Comparison of ENCODE assay signal across 33 mouse cellular contexts in genomic region chr3:26552890-26553289, GRCm38 (mm10).
"Had no signal": no experiment of that assay in that cellular context is flagged by ENCODE, and none has a peak within 500 bp of the region (broad histone marks: within the 10 kb centered on the region; RNA-seq: fewer than 3 reads in every experiment).

No protein-coding gene starts in this region.

- H3K9me3 ChIP-seq: heart, embryonic 10.5 days; heart, embryonic 12.5 days; heart, embryonic 13.5 days; heart, embryonic 15.5 days; hindbrain, embryonic 12.5 days; hindbrain, embryonic 13.5 days; hindbrain, embryonic 15.5 days; intestine, embryonic 15.5 days; kidney, embryonic 15.5 days had no signal

- ATAC-seq: hindbrain, embryonic 16.5 days; hindbrain, postnatal 0 days; inflammation-experienced regulatory T-cells, adult 6 months; intestine, embryonic 15.5 days; intestine, embryonic 16.5 days; intestine, postnatal 0 days had no signal

- H3K4me3 ChIP-seq: heart, embryonic 10.5 days; heart, embryonic 12.5 days; heart, embryonic 13.5 days; heart, embryonic 15.5 days; hindbrain, embryonic 12.5 days; hindbrain, embryonic 13.5 days; hindbrain, embryonic 15.5 days; intestine, embryonic 15.5 days; kidney, embryonic 15.5 days; layer of hippocampus, adult 2 months had no signal

- H3K4me2 ChIP-seq: heart, embryonic 11.5 days; heart, embryonic 12.5 days; heart, embryonic 13.5 days; heart, embryonic 15.5 days; hindbrain, embryonic 12.5 days; hindbrain, embryonic 13.5 days; hindbrain, embryonic 14.5 days; hindbrain, embryonic 15.5 days; intestine, embryonic 15.5 days; kidney, embryonic 15.5 days had no signal

- H3K4me1 ChIP-seq: heart, embryonic 10.5 days; heart, embryonic 12.5 days; heart, embryonic 13.5 days; heart, embryonic 15.5 days; hindbrain, embryonic 12.5 days; hindbrain, embryonic 13.5 days; hindbrain, embryonic 15.5 days; intestine, embryonic 15.5 days; kidney, embryonic 15.5 days had no signal

- H3K27ac ChIP-seq: heart, embryonic 10.5 days; heart, embryonic 13.5 days; heart, embryonic 15.5 days; hindbrain, embryonic 12.5 days; hindbrain, embryonic 13.5 days; hindbrain, embryonic 14.5 days; hindbrain, embryonic 15.5 days; hindbrain, postnatal 0 days; intestine, embryonic 15.5 days; kidney, embryonic 15.5 days; kidney, postnatal 0 days; layer of hippocampus, adult 2 months had no signal

- H3K9ac ChIP-seq: heart, embryonic 12.5 days; heart, embryonic 13.5 days; heart, embryonic 15.5 days; hindbrain, embryonic 12.5 days; hindbrain, embryonic 13.5 days; hindbrain, embryonic 14.5 days; hindbrain, embryonic 15.5 days; intestine, embryonic 15.5 days; kidney, embryonic 15.5 days had no signal

- DNase-seq: heart, postnatal 10 days; heart, postnatal 14 days; heart, postnatal 36 days; heart, postnatal 4 days; kidney, adult 11 months; kidney, adult 18-20 months; kidney, adult 2 months; kidney, adult 9 months; kidney, postnatal 10 days; kidney, postnatal 14 days; kidney, postnatal 25 days; kidney, postnatal 36 days; kidney, postnatal 4 days; layer of hippocampus, adult 9-11 months; layer of hippocampus, postnatal 36 days had no signal

- H3K27me3 ChIP-seq: heart, embryonic 12.5 days; heart, embryonic 13.5 days; heart, embryonic 15.5 days; hindbrain, embryonic 12.5 days; hindbrain, embryonic 13.5 days; hindbrain, embryonic 15.5 days; intestine, embryonic 15.5 days; kidney, embryonic 15.5 days had no signal

- H3K36me3 ChIP-seq: heart, embryonic 10.5 days; heart, embryonic 12.5 days; heart, embryonic 13.5 days; heart, embryonic 15.5 days; hindbrain, embryonic 12.5 days; hindbrain, embryonic 13.5 days; hindbrain, embryonic 15.5 days; intestine, embryonic 15.5 days; kidney, embryonic 15.5 days had no signal
